Mouse (Mus musculus): ENCODE measurements around the gene Hoxc9.

GRCm38 (mm10) chr15:102996548-102996947, 20.3 kb downstream of the Hoxc9 start:
- no peak for TF ChIP-seq CTCF (IDR thresholded peaks at IDR 0.05; ENCODE audit: insufficient read depth, low read length)
- no peak for TF ChIP-seq POLR2A (IDR thresholded peaks at IDR 0.05; ENCODE audit: borderline replicate concordance, extremely low read depth, low read depth, low read length)
